Mouse (Mus musculus) myocyte (in vitro differentiated cells): ENCODE data around the gene Sptbn1. TPM values are rescaled to one million over a fixed set of nuclear protein-coding genes. Genes with fewer than 3 reads are reported as not detected.

Experiments used
- H3K27me3 ChIP-seq: one replicate; pipeline ENCODE4 v1.6.1; 2011; ENCODE audit not compliant: control insufficient read depth, insufficient read depth, insufficient read length
- H3K36me3 ChIP-seq: one replicate; pipeline ENCODE4 v1.6.1; 2011; ENCODE audit not compliant: control insufficient read depth, insufficient read depth
- H3K4me2 ChIP-seq: one replicate; pipeline ENCODE4 v1.6.1; 2011; ENCODE audit warnings: low read depth, control low read depth
- H3K4me3 ChIP-seq: one replicate; pipeline ENCODE4 v1.5.1; 2011; ENCODE audit warnings: mild to moderate bottlenecking, control low read depth, moderate library complexity
- H3K79me2 ChIP-seq: one replicate; pipeline ENCODE4 v1.6.1; 2011; ENCODE audit not compliant: control insufficient read depth, insufficient read depth
- H3ac ChIP-seq: one replicate; pipeline ENCODE4 v1.6.1; 2011; ENCODE audit not compliant: control insufficient read depth, insufficient read length
- CEBPB ChIP-seq: IDR thresholded peaks from 2 replicates; pipeline ENCODE4 v1.6.1; 2011; ENCODE audit warnings: mild to moderate bottlenecking, moderate library complexity; ENCODE audit not compliant: poor library complexity, insufficient read depth, severe bottlenecking
- E2F4 ChIP-seq: IDR thresholded peaks from one replicate; pipeline ENCODE4 v1.6.1; 2011; ENCODE audit warnings: mild to moderate bottlenecking, control low read depth, moderate library complexity; ENCODE audit not compliant: insufficient read depth
- MAX ChIP-seq: IDR thresholded peaks from one replicate; pipeline ENCODE4 v1.6.1; 2011; ENCODE audit warnings: low read depth, mild to moderate bottlenecking, control low read depth
- MYOD1 ChIP-seq, 3 experiments: IDR thresholded peaks; one replicate each; pipeline ENCODE4 v1.6.1; 2011; ENCODE audit warnings: control low read depth in 2 of 3, low read depth in 2 of 3, mild to moderate bottlenecking in 2 of 3, moderate library complexity in 1 of 3; ENCODE audit not compliant: insufficient read length in 2 of 3, control insufficient read depth in 1 of 3
- MYOG ChIP-seq, 3 experiments: IDR thresholded peaks; one replicate each; pipeline ENCODE4 v1.6.1; 2011; ENCODE audit warnings: control low read depth in 2 of 3, low read depth in 2 of 3, mild to moderate bottlenecking in 2 of 3; ENCODE audit not compliant: insufficient read length in 2 of 3, control insufficient read depth in 1 of 3, insufficient read depth in 1 of 3
- POLR2A ChIP-seq: IDR thresholded peaks from one replicate; pipeline ENCODE4 v1.6.1; 2011; ENCODE audit warnings: low read depth, mild to moderate bottlenecking, control low read depth, moderate library complexity; ENCODE audit not compliant: insufficient read length
- POLR2AphosphoS2 ChIP-seq: IDR thresholded peaks from one replicate; pipeline ENCODE4 v1.6.1; 2011; ENCODE audit warnings: low read depth, control low read depth; ENCODE audit not compliant: insufficient read length
- REST ChIP-seq: IDR thresholded peaks from one replicate; pipeline ENCODE4 v1.6.1; 2011; ENCODE audit warnings: mild to moderate bottlenecking, control low read depth, moderate library complexity; ENCODE audit not compliant: insufficient read depth, insufficient read length
- SRF ChIP-seq: IDR thresholded peaks from one replicate; pipeline ENCODE4 v1.6.1; 2011; ENCODE audit warnings: low read depth; ENCODE audit not compliant: control insufficient read depth, insufficient read length
- TCF12 ChIP-seq: IDR thresholded peaks from one replicate; pipeline ENCODE4 v1.6.1; 2011; ENCODE audit warnings: mild to moderate bottlenecking, control low read depth; ENCODE audit not compliant: poor library complexity, insufficient read depth, severe bottlenecking
- TCF3 ChIP-seq: IDR thresholded peaks from one replicate; pipeline ENCODE4 v1.6.1; 2011; ENCODE audit warnings: low read depth, control low read depth; ENCODE audit not compliant: insufficient read length
- USF1 ChIP-seq: IDR thresholded peaks from one replicate; pipeline ENCODE4 v1.6.1; 2011; ENCODE audit warnings: low read depth, mild to moderate bottlenecking, control low read depth, moderate library complexity
- polyA plus RNA-seq: library from polyadenylated mRNA; unstranded; fragments of >200 nt; fragmentation: generic; extraction: Trizol; gene quantifications from one replicate; pipeline ENCODE4 v1.2.1, GENCODE M21; 2012; ENCODE audit warnings: missing spikeins

Gene Sptbn1
- polyA plus RNA-seq, 1 experiment, result 85.4 TPM

DNA sequence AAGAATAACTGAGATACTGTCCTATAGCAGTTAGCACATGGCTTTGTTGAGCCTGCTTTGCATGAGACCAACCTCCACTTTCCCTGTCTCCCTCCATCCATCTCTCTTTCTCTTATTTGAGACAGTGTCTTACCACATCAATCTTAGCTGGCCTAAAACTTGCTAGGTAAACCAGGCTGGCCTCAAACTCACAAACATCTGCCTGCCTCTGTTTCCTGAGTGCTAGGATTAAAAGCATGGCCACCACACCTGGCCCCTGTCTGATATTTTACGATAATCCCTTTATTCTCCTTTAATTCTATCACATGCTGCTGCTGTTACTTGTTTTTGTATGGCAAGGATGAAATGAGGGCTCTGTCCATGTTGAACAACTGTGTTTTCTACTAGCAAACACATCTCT is 49.6 kb downstream of the Sptbn1 start:
- H3K36me3 ChIP-seq, result peaks cover 25% of the 10 kb centered on the region
- TF ChIP-seq CEBPB (no peak), TCF12 (no peak), POLR2A (no peak), POLR2AphosphoS2 (no peak), TCF3 (no peak), MYOG (IDR thresholded peaks at IDR 0.05; ENCODE audit: control insufficient read depth in 1 of 3, insufficient read depth in 1 of 3, insufficient read length in 2 of 3, low read depth in 2 of 3) (no peak)
- H3K79me2 ChIP-seq, result peaks cover 81% of the 10 kb centered on the region
- H3K4me2 ChIP-seq, result no peak overlapping the region
- no peak overlapping the region for H3K4me3 ChIP-seq
- no peak overlapping the region for H3ac ChIP-seq
- H3K27me3 ChIP-seq, result no peaks in the 10 kb centered on the region

DNA sequence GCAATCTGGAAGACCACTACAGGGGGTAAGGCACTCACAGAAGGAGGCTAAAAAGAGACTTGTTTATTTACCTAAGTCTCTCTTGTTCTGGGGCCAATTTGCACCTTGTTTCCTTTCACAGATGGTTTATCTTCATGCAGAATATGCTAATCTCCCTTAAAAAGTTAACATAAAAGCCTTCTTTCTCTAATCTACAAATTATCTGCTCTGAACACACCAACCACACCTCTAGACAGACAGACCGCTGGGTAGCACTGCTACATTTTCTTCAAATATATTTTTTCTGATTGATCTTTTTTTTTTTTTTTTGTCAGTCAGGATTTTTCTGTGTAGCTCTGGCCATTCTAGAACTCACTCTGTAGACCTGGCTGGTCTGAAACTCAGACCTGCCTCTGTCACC is 50.5 kb downstream of the Sptbn1 start:
- Histone ChIP-seq H3K27me3 (no peaks in the 10 kb centered on the region), H3K36me3 (peaks cover 25% of the 10 kb centered on the region), H3K4me3 (no peak overlapping the region), H3ac (no peak overlapping the region), H3K79me2 (peaks cover 81% of the 10 kb centered on the region), H3K4me2 (no peak overlapping the region)
- TF ChIP-seq MAX (no peak), POLR2AphosphoS2 (no peak), SRF (no peak), MYOG (IDR thresholded peaks at IDR 0.05; ENCODE audit: control insufficient read depth in 1 of 3, insufficient read depth in 1 of 3, insufficient read length in 2 of 3, low read depth in 2 of 3) (no peak), REST (no peak), CEBPB (no peak), TCF12 (no peak), TCF3 (no peak), USF1 (no peak), MYOD1 (IDR thresholded peaks at IDR 0.05; ENCODE audit: control insufficient read depth in 1 of 3, insufficient read length in 2 of 3, low read depth in 2 of 3) (no peak), POLR2A (no peak), E2F4 (no peak)

DNA sequence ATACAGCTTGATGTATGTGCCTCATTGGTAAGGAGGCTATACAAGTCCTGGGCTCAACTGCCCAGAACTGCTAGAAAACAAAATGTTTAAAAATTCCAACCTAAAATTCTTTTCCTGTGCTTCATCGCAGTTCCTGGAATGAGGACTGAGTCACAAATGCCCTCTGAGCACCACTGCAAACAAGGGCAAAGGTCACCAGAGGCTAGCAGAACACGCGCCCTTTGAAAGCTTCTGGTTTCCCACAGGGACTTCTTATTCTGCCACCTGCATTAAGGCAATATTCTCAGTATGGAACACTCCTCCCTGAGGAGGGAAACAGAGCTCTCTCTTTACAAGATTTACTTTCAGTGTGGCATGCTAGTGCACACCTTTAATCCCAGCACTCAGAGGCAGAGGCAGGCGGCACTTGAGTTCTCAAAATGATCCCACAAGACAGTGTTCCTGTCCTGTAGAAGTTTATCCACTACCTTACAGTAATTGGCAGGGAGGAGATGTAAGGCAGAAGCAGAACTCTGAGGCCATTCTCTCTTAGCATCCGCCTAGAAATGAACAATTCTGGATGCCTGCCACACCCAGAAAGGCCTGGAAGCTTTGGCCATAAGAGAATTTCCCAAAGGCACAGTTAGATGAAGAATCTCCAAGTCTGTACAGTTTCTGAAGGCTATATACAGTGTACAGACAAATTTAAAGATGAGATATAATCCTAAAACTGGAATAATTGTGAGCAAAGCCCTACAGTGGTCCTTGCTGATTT is 56.1 kb downstream of the Sptbn1 start:
- Histone ChIP-seq H3ac (no peak overlapping the region), H3K36me3 (peaks cover 6% of the 10 kb centered on the region), H3K27me3 (no peaks in the 10 kb centered on the region), H3K4me2 (peak overlapping the region; percentile 65), H3K4me3 (no peak overlapping the region), H3K79me2 (peaks cover 80% of the 10 kb centered on the region)
- no peak for TF ChIP-seq POLR2AphosphoS2

DNA sequence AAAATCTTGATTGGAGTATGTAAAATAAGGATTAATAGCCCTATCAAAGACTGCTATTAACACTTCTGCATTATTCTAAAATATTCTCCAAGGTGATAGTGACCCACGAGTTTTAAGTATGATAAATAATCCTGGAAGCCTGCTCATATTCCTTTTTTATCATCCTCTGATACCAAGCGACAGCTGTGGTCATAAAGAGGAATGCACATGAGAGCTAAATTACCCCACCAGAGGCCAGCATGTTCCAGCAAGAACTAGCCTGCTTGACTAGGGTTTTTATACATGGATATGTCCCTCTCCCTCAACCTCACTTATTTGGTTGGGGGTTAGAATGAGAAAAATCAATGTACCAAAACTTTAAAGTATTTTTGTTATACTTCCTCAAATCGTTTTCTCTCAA is 56.8 kb downstream of the Sptbn1 start:
- Histone ChIP-seq H3K36me3 (peaks cover 5% of the 10 kb centered on the region), H3ac (no peak overlapping the region), H3K27me3 (no peaks in the 10 kb centered on the region), H3K4me3 (no peak overlapping the region), H3K79me2 (peaks cover 81% of the 10 kb centered on the region), H3K4me2 (peak overlapping the region; percentile 65)
- TF ChIP-seq MYOG (IDR thresholded peaks at IDR 0.05; ENCODE audit: control insufficient read depth in 1 of 3, insufficient read depth in 1 of 3, insufficient read length in 2 of 3, low read depth in 2 of 3) (peak in 2 of 3 experiments; percentile 22 to 83), TCF12 (peak; percentile 41), MYOD1 (IDR thresholded peaks at IDR 0.05; ENCODE audit: control insufficient read depth in 1 of 3, insufficient read length in 2 of 3, low read depth in 2 of 3) (peak; percentile 44 to 72 (median 66)), USF1 (no peak)

DNA sequence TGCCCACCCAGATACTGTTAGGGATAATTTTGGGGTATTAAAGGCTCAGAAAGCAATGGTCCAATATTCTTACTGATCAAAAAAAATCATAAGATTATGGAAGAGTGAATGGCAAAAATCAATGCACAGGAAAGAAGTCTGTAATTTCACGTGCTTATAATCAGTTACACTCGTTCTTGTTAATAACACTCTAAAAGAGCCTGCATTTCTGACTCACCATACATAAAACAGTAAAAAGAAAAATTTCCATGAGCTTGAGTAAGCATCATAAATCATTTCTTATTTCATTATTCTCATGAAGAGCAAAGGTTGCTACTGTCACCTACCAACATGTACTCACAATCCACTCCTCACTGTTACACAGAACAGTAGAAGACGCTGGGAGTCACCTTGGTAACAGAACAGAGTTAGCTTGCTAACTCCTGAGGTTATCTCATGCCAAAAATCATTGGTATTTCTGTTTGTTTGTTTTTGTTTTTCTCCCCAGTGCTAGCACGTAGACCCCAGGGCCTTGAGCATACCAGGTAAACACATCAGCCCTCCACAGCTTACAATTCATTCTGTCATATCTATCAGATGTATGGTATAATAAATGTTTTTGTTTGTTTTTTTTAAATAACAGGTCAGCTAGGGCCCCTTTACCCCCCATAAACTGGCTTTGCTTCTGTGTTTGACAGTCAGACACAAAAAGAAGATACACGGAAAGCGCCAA is 57.7 kb downstream of the Sptbn1 start:
- TF ChIP-seq SRF (no peak), MYOD1 (IDR thresholded peaks at IDR 0.05; ENCODE audit: control insufficient read depth in 1 of 3, insufficient read length in 2 of 3, low read depth in 2 of 3) (no peak), TCF12 (no peak), MYOG (IDR thresholded peaks at IDR 0.05; ENCODE audit: control insufficient read depth in 1 of 3, insufficient read depth in 1 of 3, insufficient read length in 2 of 3, low read depth in 2 of 3) (no peak), POLR2A (no peak), TCF3 (no peak), USF1 (no peak), CEBPB (no peak), E2F4 (no peak)
- Histone ChIP-seq H3K79me2 (peaks cover 81% of the 10 kb centered on the region), H3K4me2 (peak overlapping the region; percentile 65), H3K27me3 (no peaks in the 10 kb centered on the region), H3K36me3 (no peaks in the 10 kb centered on the region), H3ac (no peak overlapping the region), H3K4me3 (no peak overlapping the region)
